Mouse (Mus musculus) left cerebral cortex, adult 9 months (tissue): ENCODE data around the gene Ush1g.

Source experiments
- DNase-seq, 2 experiments: peaks; one replicate each; pipeline ENCODE4 v3.0.0; 2022; ENCODE audit warnings: low spot score in 2 of 2

The Ush1g gene

GRCm38 (mm10) chr11:115289885-115290284 is 32.0 kb downstream of the Ush1g start:
- DNase-seq: no peak

- DNase-seq: no peak
Observed at GRCm38 (mm10) chr11:115288305-115288704, 33.5 kb downstream of the Ush1g start.

GRCm38 (mm10) chr11:115287386-115287785 is 34.5 kb downstream of the Ush1g start:
- DNase-seq: peak in 1 of 2 experiments; percentile 57

- DNase-seq: peak in 1 of 2 experiments; percentile 35
Observed at GRCm38 (mm10) chr11:115286201-115286993, 35.4 kb downstream of the Ush1g start.

- no peak for DNase-seq
Observed at GRCm38 (mm10) chr11:115285282-115285681, 36.6 kb downstream of the Ush1g start.

GRCm38 (mm10) chr11:115283891-115284620 is 37.8 kb downstream of the Ush1g start:
- no peak for DNase-seq

GRCm38 (mm10) chr11:115283486-115283765 is 38.4 kb downstream of the Ush1g start:
- no peak for DNase-seq

GRCm38 (mm10) chr11:115282723-115283485 is 38.9 kb downstream of the Ush1g start:
- DNase-seq: peak in 1 of 2 experiments; percentile 36

GRCm38 (mm10) chr11:115282295-115282694 is 39.5 kb downstream of the Ush1g start:
- peak in 1 of 2 experiments; percentile 47 for DNase-seq

- DNase-seq: no peak
Observed at GRCm38 (mm10) chr11:115279726-115280125, 42.1 kb downstream of the Ush1g start.

- DNase-seq: no peak
Observed at GRCm38 (mm10) chr11:115278176-115278575, 43.7 kb downstream of the Ush1g start.

GRCm38 (mm10) chr11:115277604-115277975 is 44.3 kb downstream of the Ush1g start:
- no peak for DNase-seq

GRCm38 (mm10) chr11:115276780-115277603 is 44.8 kb downstream of the Ush1g start, which contains the start of gene Fdxr:
Gene Fdxr, minus strand, starts transcription at chr11:115277050.
- peak; percentile 99 for DNase-seq

GRCm38 (mm10) chr11:115275954-115276353 is 45.9 kb downstream of the Ush1g start:
- DNase-seq: no peak

- no peak for DNase-seq
Observed at GRCm38 (mm10) chr11:115275509-115275908, 46.3 kb downstream of the Ush1g start.

- no peak for DNase-seq
Observed at GRCm38 (mm10) chr11:115274771-115275170, 47.1 kb downstream of the Ush1g start.

- no peak for DNase-seq
Observed at GRCm38 (mm10) chr11:115274178-115274577, 47.7 kb downstream of the Ush1g start.

- DNase-seq: no peak
Observed at GRCm38 (mm10) chr11:115273735-115274134, 48.1 kb downstream of the Ush1g start.

- DNase-seq: no peak
Observed at GRCm38 (mm10) chr11:115272894-115273498, 48.8 kb downstream of the Ush1g start.

GRCm38 (mm10) chr11:115271481-115271880 is 50.4 kb downstream of the Ush1g start:
- DNase-seq: no peak

GRCm38 (mm10) chr11:115271052-115271451 is 50.8 kb downstream of the Ush1g start:
- no peak for DNase-seq
